Mouse (Mus musculus) frontal cortex, postnatal 10 days (tissue): Measurements from ENCODE around the gene Taf7l.

Experiments used
- DNase-seq, 2 experiments: peaks; one replicate each; pipeline ENCODE4 v3.0.0; 2022; ENCODE audit warnings: low spot score in 2 of 2, mixed read lengths in 1 of 2

The Taf7l gene

DNA sequence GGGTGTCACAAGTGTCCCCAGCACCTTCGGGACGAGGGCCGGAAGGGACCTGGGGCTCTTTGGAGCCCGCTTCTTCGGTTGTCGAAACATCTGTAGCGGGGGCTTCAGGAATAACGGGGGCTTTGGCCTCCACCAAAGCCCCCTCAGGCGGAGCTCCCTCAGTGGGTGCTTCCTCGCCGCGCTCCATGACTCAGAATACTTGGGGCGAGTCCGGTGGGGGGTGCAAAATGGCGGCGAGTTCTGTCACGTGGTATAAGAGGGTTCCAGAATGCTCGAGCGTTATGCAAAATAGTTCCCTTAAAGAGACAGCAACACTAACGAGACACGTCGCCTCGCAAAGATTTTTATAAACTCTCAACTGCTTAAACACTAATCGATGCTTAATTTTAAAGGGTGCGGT is at the start of gene Taf7l:
Gene Taf7l, minus strand, starts transcription at position 201 of the 400 bp plus-strand sequence.
- DNase-seq, result no peak

DNA sequence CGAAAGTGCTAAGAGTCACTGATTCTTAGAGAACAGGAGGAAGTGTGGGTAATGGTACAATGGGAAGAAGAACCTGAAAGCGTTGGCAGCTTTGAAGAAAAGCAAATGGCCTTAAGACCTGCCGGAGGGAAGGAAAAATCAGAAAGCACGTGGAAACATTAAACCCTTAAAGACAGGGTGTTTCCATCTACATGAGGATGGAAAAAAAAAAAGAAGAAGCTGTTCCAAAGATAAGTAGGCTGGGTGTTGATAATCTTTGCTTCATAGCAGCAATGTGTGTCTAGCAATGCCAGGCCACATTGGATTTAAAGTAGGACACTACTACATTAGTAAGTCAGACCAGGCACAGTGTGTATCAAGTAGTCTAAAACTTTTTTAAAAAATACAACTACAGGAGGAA is 49.0 kb upstream of the Taf7l start:
- DNase-seq, result no peak

DNA sequence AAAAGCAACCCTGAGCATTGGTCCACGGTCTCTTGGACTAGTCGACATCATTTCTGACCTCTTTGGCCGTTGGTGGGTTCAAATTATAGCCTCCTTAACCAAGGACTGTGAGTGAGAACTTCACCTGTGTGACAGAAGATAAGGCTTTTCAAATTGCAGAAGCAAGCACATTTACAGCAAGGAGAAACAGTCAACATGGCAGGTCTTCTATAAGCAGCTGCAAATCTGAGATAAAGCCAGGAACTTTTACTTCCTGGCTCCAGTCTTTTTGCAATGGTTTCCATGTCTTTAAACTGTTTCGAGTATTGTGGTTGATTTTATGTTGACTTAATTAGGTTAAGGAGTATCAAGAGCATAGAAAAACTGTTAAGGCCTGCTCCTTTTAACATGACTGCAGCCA is 47.5 kb upstream of the Taf7l start:
- DNase-seq, result no peak

GRCm38 (mm10) chrX:134509473-134509872 is 33.2 kb upstream of the Taf7l start:
- no peak for DNase-seq

DNA sequence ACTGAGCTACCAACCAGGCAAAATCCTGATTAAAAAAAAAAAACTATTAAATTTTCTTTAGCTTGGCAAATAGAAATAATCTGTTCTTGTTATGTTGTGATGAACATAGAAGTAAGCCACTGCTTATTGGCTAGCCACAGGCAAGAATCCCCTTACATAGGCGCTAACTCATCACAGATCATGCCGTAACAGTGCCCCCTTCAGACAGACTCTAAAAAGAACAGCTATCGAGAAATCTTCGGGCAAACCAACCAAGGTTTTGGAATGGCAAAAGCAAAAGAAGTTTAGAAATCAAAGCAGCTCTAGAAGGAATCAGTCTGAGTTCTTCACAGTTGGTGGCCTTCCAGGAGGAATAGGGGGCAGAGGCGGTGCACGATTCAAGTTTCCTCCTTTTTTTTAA is 31.7 kb upstream of the Taf7l start:
- DNase-seq, result no peak

- DNase-seq, result no peak
Measured at GRCm38 (mm10) chrX:134500651-134501050, 24.4 kb upstream of the Taf7l start.

GRCm38 (mm10) chrX:134481720-134482119 is 5.4 kb upstream of the Taf7l start:
- DNase-seq, result no peak

DNA sequence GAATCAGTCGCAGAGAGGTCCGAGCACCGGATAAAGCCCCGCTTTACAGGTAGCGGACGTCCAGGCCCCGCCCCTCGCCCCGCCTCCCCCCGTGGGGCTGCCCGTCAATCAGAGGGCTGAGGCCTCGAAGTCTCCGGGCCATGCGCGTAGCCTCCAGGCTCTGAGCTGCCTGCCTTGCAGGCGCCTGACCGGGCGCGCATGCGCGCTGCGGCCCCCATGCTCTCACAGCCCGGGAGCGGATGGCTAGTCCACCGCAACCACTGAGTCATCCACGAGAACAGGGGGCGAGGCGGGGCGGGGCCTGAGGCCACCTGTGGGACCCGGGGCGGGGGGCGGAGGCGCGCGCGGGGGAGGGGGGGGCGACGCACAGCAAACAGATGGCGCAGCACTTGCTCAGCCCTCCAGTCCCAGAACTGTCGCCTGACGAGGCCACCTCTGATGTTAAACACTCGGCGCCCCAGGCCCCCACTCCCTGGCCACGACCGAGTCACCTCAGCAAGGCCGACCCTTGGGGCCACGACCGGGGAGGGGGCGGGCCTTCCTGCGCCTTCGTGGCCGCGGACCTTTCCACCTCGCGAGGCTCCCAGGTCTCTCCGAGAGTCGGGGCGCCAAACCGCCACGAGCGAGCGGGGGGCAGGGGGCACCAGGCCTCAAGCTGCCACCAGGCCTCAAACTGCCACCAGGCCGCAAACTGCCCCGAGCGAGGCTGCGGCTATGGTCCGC is 1.1 kb downstream of the Taf7l start:
- DNase-seq, result no peak

- no peak for DNase-seq
Measured at GRCm38 (mm10) chrX:134427307-134427706, 49.0 kb downstream of the Taf7l start.

- no peak for DNase-seq
Measured at GRCm38 (mm10) chrX:134426819-134427218, 49.5 kb downstream of the Taf7l start.

DNA sequence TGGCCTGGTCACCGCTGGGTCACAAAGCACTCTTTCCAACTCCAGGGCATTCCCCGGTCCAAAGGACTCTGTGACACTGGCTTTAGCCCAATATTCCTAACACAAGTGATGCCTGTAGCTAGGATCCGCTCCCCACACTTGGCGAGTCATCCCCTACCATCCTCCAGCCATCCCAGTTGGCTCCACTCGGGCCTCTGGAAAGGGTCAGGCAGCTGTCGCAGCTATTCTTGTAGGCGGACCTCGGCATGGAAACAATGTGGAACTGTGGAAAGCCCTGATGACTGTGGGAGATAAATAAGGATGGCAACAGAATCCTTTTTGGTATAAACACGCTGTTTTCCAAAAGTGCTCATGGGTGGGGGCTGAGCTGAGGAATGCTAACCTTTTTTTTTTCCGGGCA is 50.5 kb downstream of the Taf7l start:
- no peak for DNase-seq

- DNase-seq, result no peak
Measured at GRCm38 (mm10) chrX:134424263-134424662, 52.0 kb downstream of the Taf7l start.

DNA sequence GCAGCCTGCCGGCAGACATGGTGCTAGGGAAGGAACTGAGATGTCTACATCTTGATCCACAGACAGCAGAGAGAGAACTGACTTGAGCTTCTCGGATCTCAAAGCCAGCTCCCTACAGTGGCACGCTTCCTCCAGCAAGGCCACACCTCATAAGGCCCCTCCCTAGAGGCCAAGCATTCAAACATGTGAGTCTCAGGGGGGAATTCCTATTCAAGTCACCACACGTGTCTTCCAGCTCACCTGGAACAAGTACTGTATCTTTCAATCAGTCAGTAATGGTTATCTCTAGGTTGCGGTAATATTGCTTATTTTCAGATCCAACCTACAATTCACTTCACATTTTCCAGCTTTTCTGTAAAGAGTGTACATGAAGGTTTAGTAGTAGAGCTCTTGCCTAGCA is 56.2 kb downstream of the Taf7l start:
- DNase-seq, result no peak

DNA sequence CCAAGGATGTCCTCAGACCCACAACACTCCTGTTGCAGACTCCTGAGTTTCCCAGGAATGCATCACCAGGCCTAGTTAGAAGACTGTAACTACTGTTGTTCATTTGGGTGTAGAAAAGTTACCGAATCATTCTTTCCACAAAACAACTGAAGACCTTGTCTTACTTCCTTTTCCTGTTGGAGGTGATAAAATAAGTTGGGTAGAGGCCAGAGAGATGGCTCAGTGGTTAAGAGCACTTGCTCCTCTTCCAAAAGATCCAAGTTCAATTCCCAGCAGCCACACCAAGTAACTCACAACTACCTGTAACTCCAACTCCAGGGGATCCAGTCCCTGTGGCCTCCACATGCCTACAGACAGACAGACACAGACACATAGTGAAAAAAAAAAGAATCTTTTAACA is 64.2 kb downstream of the Taf7l start:
- no peak for DNase-seq
